Mouse (Mus musculus) E14TG2a.4 (cell line): ENCODE measurements around the gene Il18.

Experiments
- CTCF ChIP-seq: conservative IDR thresholded peaks from 2 replicates; pipeline ENCODE4 v1.5.1; 2014; ENCODE audit warnings: low read length
- NANOG ChIP-seq: IDR thresholded peaks from 2 replicates; pipeline ENCODE4 v1.6.1; 2014; ENCODE audit warnings: borderline replicate concordance, low read length, mixed read lengths
- POU5F1 ChIP-seq: IDR thresholded peaks from 2 replicates; pipeline ENCODE4 v1.6.1; 2014; ENCODE audit warnings: low read length, borderline replicate concordance

DNA sequence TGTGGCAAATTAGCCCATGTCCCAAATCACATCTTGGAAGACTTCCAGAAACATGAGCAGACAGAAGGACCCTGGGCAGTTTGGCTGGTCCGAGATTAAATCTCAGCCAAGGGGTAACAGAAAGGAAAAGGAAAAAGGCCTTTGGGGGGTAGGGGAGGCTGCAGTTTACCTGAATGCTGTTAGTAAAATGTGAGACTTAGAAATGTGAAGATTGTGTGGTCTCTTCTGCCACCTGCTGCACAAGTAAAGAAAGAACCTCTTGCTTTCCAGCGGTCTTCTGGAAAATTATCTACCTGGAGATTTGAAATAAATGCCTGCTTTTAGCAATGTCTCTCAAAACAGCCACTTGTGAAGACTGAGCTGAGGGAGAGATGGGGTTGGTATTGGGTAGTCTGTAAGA lies 23.7 kb upstream of the Il18 start:
- peak; percentile 13 for TF ChIP-seq CTCF
- TF ChIP-seq NANOG = no peak
- no peak for TF ChIP-seq POU5F1
